In genomic region chr14:54270413-54270812, GRCm38 (mm10) we compare ENCODE assay signal across 44 mouse cellular contexts. TPM values are rescaled to one million over a fixed set of nuclear protein-coding genes. Genes with fewer than 3 reads are reported as not detected.
"Had no signal": no experiment of that assay in that cellular context is flagged by ENCODE, and none has a peak within 500 bp of the region (broad histone marks: within the 10 kb centered on the region; RNA-seq: fewer than 3 reads in every experiment).

No protein-coding gene starts in this region.

- DNase-seq: left cerebral cortex, postnatal 4 days; liver; liver, embryonic 13.5 days; liver, postnatal 0 days; lung, adult 18-20 months; lung, adult 2 months; lung, embryonic 14.5 days; lung, postnatal 10 days; lung, postnatal 14 days; lung, postnatal 36 days; lung, postnatal 4 days; midbrain, embryonic 14.5 days had no signal

- H3K9me3 ChIP-seq: limb, embryonic 10.5 days; limb, embryonic 12.5 days; limb, embryonic 13.5 days; limb, embryonic 15.5 days; liver, embryonic 12.5 days; liver, embryonic 13.5 days; liver, embryonic 15.5 days; lung, embryonic 15.5 days; megakaryocyte, embryonic 14.5 days; midbrain, embryonic 10.5 days; midbrain, embryonic 12.5 days; midbrain, embryonic 13.5 days; midbrain, embryonic 15.5 days had no signal

- H3K36me3 ChIP-seq: midbrain, embryonic 15.5 days had no signal

- H3K4me1 ChIP-seq: limb, embryonic 10.5 days; limb, embryonic 12.5 days; limb, embryonic 13.5 days; limb, embryonic 15.5 days; liver, embryonic 12.5 days; liver, embryonic 13.5 days; liver, embryonic 15.5 days; lung, embryonic 15.5 days; megakaryocyte, embryonic 14.5 days; midbrain, embryonic 15.5 days had no signal

- H3K4me3 ChIP-seq: limb, embryonic 10.5 days; limb, embryonic 12.5 days; limb, embryonic 13.5 days; limb, embryonic 15.5 days; liver, embryonic 12.5 days; liver, embryonic 13.5 days; liver, embryonic 15.5 days; lung, embryonic 15.5 days; megakaryocyte, embryonic 14.5 days; midbrain, embryonic 10.5 days; midbrain, embryonic 12.5 days; midbrain, embryonic 13.5 days; midbrain, embryonic 15.5 days; myocyte had no signal

- H3K27me3 ChIP-seq: limb, embryonic 12.5 days; limb, embryonic 13.5 days; limb, embryonic 15.5 days; liver, embryonic 12.5 days; liver, embryonic 13.5 days; liver, embryonic 15.5 days; lung, embryonic 15.5 days; megakaryocyte, embryonic 14.5 days; midbrain, embryonic 12.5 days; midbrain, embryonic 13.5 days; midbrain, embryonic 15.5 days had no signal

- H3K27ac ChIP-seq: limb, embryonic 10.5 days; limb, embryonic 12.5 days; limb, embryonic 13.5 days; limb, embryonic 15.5 days; liver, embryonic 12.5 days; liver, embryonic 13.5 days; liver, embryonic 14.5 days; liver, embryonic 15.5 days; lung, embryonic 15.5 days; macrophage; midbrain, embryonic 10.5 days; midbrain, embryonic 12.5 days; midbrain, embryonic 13.5 days; midbrain, embryonic 15.5 days had no signal

RNA-seq across cellular contexts. Expression of gene Olfr49, which starts 14.3 kb away (rescaled TPM):
- total RNA-seq: left cerebral cortex, adult 8-10 months; left cerebral cortex, postnatal 10 days; left cerebral cortex, postnatal 14 days; left cerebral cortex, postnatal 25 days; left cerebral cortex, postnatal 36 days; left cerebral cortex, postnatal 4 days; liver, adult 2 months; megakaryocyte progenitor cell, adult 5-6 weeks; megakaryocyte-erythroid progenitor cell, adult 5-6 weeks; midbrain, postnatal 0 days; monocyte, adult 5-6 weeks had no signal
- polyA plus RNA-seq: limb, embryonic 10.5 days; limb, embryonic 11.5 days; limb, embryonic 12.5 days; limb, embryonic 13.5 days; limb, embryonic 14.5 days; limb, embryonic 15.5 days; liver, adult 2 months; liver, embryonic 11.5 days; liver, embryonic 12.5 days; liver, embryonic 13.5 days; liver, embryonic 14.5 days; liver, embryonic 15.5 days; liver, embryonic 16.5 days; liver, postnatal 0 days; lung, adult 2 months; lung, embryonic 14.5 days; lung, embryonic 15.5 days; lung, embryonic 16.5 days; macrophage; midbrain, embryonic 10.5 days; midbrain, embryonic 11.5 days; midbrain, embryonic 12.5 days; midbrain, embryonic 13.5 days; midbrain, embryonic 14.5 days; midbrain, embryonic 15.5 days; midbrain, embryonic 16.5 days; midbrain, postnatal 0 days; myocyte had no signal
